Comparison of ENCODE assay signal across 10 mouse cellular contexts in genomic region chr4:94517631-94518030, GRCm38 (mm10). TPM values are rescaled to one million over a fixed set of nuclear protein-coding genes. Genes with fewer than 3 reads are reported as not detected.
A peak's percentile ranks its signal among the peaks of the same experiment; 100 is the strongest.
DNase-seq lines count a peak whose midpoint lies in the region.
"Had no signal": no experiment of that assay in that cellular context is flagged by ENCODE, and none has a peak within 500 bp of the region (broad histone marks: within the 10 kb centered on the region; RNA-seq: fewer than 3 reads in every experiment).

No protein-coding gene starts in this region.

- DNase-seq in heart, adult 18-20 months, result peak; percentile 3 to 57
- DNase-seq in heart, adult 9 months (ENCODE audit: low spot score in 2 of 2), result no peak
- peak; percentile 51 to 55 for DNase-seq in B cell, adult 2 months
- peak; percentile 41 for DNase-seq in adrenal gland, adult 2 months
- DNase-seq in embryo, embryonic 9.5 days (ENCODE audit: extremely low spot score), result peak; percentile 36
- peak; percentile 11 to 51 for DNase-seq in layer of hippocampus, adult 18-20 months (ENCODE audit: low spot score in 2 of 2)
- peak; percentile 14 for DNase-seq in lung, postnatal 25 days (ENCODE audit: low spot score)
- DNase-seq in telencephalon, adult 2 months (ENCODE audit: low read depth, low spot score), result peak; percentile 58

RNA-seq across cellular contexts. Expression of gene Gm10306, which starts 38.7 kb away (rescaled TPM):
- total RNA-seq in heart, adult 18-20 months (2021), result not detected
- total RNA-seq in adrenal gland, adult 2 months (2021), result not detected
- not detected in 2 replicates for polyA plus RNA-seq in adrenal gland, adult 2 months (2012; rRNA removed)
- not detected for total RNA-seq in layer of hippocampus, adult 18-20 months (2021)
- polyA plus RNA-seq: limb, embryonic 15.5 days; stomach, embryonic 16.5 days had no signal

RNA-seq across cellular contexts. Expression of gene Caap1, which starts 39.0 kb away (rescaled TPM):
- total RNA-seq in heart, adult 18-20 months (2021), result 1 to 10 TPM; 2.7 to 3.6 TPM
- 1 to 10 TPM; 7.0 to 9.4 TPM for total RNA-seq in adrenal gland, adult 2 months (2021)
- polyA plus RNA-seq in adrenal gland, adult 2 months (2012; rRNA removed), result 1.8 and 2.7 TPM in 2 replicates
- 10 to 100 TPM; 11.0 to 11.7 TPM for total RNA-seq in layer of hippocampus, adult 18-20 months (2021)

Comparison
In these comparisons a context has a peak if more than half of its experiments do, and no peak if none do; other contexts are left out.
1. DNase-seq: peak in heart, adult 18-20 months (2 of 2), B cell, adult 2 months (2 of 2), adrenal gland, adult 2 months (single experiment), embryo, embryonic 9.5 days (single experiment), layer of hippocampus, adult 18-20 months (2 of 2), lung, postnatal 25 days (single experiment) and telencephalon, adult 2 months (single experiment); none in heart, adult 9 months (0 of 2).